Mouse (Mus musculus) forebrain, embryonic 16.5 days (tissue): ENCODE data around the gene 4930562C15Rik. TPM values are rescaled to one million over a fixed set of nuclear protein-coding genes. Genes with fewer than 3 reads are reported as not detected.

ENCODE experiments used
- ATAC-seq: fragments of 200-750 bp; cut with Nextera tagmentation; 2 replicates; pipeline ENCODE4 v1.8.0; 2017; ENCODE audit warnings: mild to moderate bottlenecking, moderate library complexity
- H3K27ac ChIP-seq: fragments of 300-500 bp; sonication (generic); 2 replicates; pipeline ENCODE4 v1.5.1; 2014; ENCODE audit warnings: low read length, control low read depth
- H3K27me3 ChIP-seq: fragments of 300-500 bp; sonication (generic); replicated peaks from 2 replicates; pipeline ENCODE4 v1.6.1; 2014; ENCODE audit warnings: low read length; ENCODE audit not compliant: control insufficient read depth, insufficient read depth
- H3K36me3 ChIP-seq: fragments of 300-500 bp; sonication (generic); 2 replicates; pipeline ENCODE4 v1.6.1; 2014; ENCODE audit not compliant: control insufficient read depth, insufficient read depth
- H3K4me1 ChIP-seq: fragments of 300-500 bp; sonication (generic); replicated peaks from 2 replicates; pipeline ENCODE4 v1.6.1; 2014; ENCODE audit warnings: low read length; ENCODE audit not compliant: control insufficient read depth, insufficient read depth
- H3K4me2 ChIP-seq: fragments of 300-500 bp; sonication (generic); 2 replicates; pipeline ENCODE4 v1.6.1; 2014; ENCODE audit warnings: mild to moderate bottlenecking, low read length, control low read depth
- H3K4me3 ChIP-seq: fragments of 300-500 bp; sonication (generic); replicated peaks from 2 replicates; pipeline ENCODE4 v1.5.1; 2014; ENCODE audit warnings: mild to moderate bottlenecking, low read length, control low read depth
- H3K9ac ChIP-seq: fragments of 300-500 bp; sonication (generic); replicated peaks from 2 replicates; pipeline ENCODE4 v1.6.1; 2014; ENCODE audit warnings: low read depth, low read length, control low read depth
- H3K9me3 ChIP-seq: fragments of 300-500 bp; sonication (generic); 2 replicates; pipeline ENCODE4 v1.6.1; 2016; ENCODE audit warnings: low read length; ENCODE audit not compliant: control insufficient read depth
- WGBS: fragments of 180-500 bp; shearing (Covaris S2); extraction: QIAGEN DNeasy Blood & Tissue Kit; methylation state at CpG from one replicate; pipeline ENCODE4 v1.1.7; 2014; 5-methylcytosine and 5-hydroxymethylcytosine counted together
- polyA plus RNA-seq: library from polyadenylated mRNA; unstranded; fragments of >200 nt; fragmentation: Nextera tagmentation; extraction: Ambion mirVana; gene quantifications from 2 replicates; pipeline ENCODE4 v1.2.1, GENCODE M21; 2015

4930562C15Rik gene
- polyA plus RNA-seq, 1 experiment from 2014 or later, result 0.80 TPM

GRCm38 (mm10) chr16:4881400-4882351 lies 46.5 kb downstream of the 4930562C15Rik start:
- H3K36me3 ChIP-seq, result no peaks in the 10 kb centered on the region
- WGBS, result 74% methylated on average over 10 of the region's 10 CpGs
- ATAC-seq, result no peak
- peak overlapping the region; percentile 92 for H3K4me3 ChIP-seq
- H3K27me3 ChIP-seq, result no peaks in the 10 kb centered on the region
- H3K4me2 ChIP-seq, result peak overlapping the region; percentile 62
- peak overlapping the region; percentile 85 for H3K9ac ChIP-seq
- peak overlapping the region; percentile 86 for H3K27ac ChIP-seq
- peaks cover 28% of the 10 kb centered on the region for H3K4me1 ChIP-seq
- no peaks in the 10 kb centered on the region for H3K9me3 ChIP-seq

- no peaks in the 10 kb centered on the region for H3K9me3 ChIP-seq
- no peak overlapping the region; the same call in 1 of the 2 replicates for H3K4me2 ChIP-seq
- no peaks in the 10 kb centered on the region for H3K27me3 ChIP-seq
- ATAC-seq, result no peak
- peaks cover 30% of the 10 kb centered on the region for H3K4me1 ChIP-seq
- no peak overlapping the region for H3K27ac ChIP-seq
- H3K9ac ChIP-seq, result no peak overlapping the region
- WGBS, result 92% methylated on average over 10 of the region's 10 CpGs
- H3K4me3 ChIP-seq, result no peak overlapping the region
- no peaks in the 10 kb centered on the region for H3K36me3 ChIP-seq
Observed at GRCm38 (mm10) chr16:4884930-4885329, 49.7 kb downstream of the 4930562C15Rik start.

GRCm38 (mm10) chr16:4885760-4886689 lies 50.8 kb downstream of the 4930562C15Rik start, which contains the start of gene Mgrn1:
Mgrn1 (plus strand) TSS chr16:4886249.
- WGBS, result under 1% methylated on average over 73 of the region's 74 CpGs
- Histone ChIP-seq H3K4me1 (peaks cover 31% of the 10 kb centered on the region), H3K36me3 (no peaks in the 10 kb centered on the region), H3K9me3 (no peaks in the 10 kb centered on the region), H3K4me3 (peak within 1 kb of the TSS; percentile 91), H3K9ac (peak within 1 kb of the TSS; percentile 91), H3K27ac (peak within 1 kb of the TSS; percentile 86), H3K27me3 (no peaks in the 10 kb centered on the region), H3K4me2 (peak within 1 kb of the TSS; percentile 80)
- ATAC-seq, result peak; percentile 88

GRCm38 (mm10) chr16:4886690-4887020 lies 51.4 kb downstream of the 4930562C15Rik start:
- H3K9me3 ChIP-seq, result no peaks in the 10 kb centered on the region
- peak overlapping the region; percentile 91 for H3K4me3 ChIP-seq
- no peaks in the 10 kb centered on the region for H3K27me3 ChIP-seq
- H3K4me2 ChIP-seq, result peak overlapping the region; percentile 80
- peak; percentile 34; the same call in 1 of the 2 replicates for ATAC-seq
- WGBS, result under 1% methylated on average over 8 of the region's 8 CpGs
- H3K4me1 ChIP-seq, result peaks cover 25% of the 10 kb centered on the region
- H3K9ac ChIP-seq, result peak overlapping the region; percentile 91
- H3K27ac ChIP-seq, result no peak overlapping the region; the same call in 1 of the 2 replicates
- no peaks in the 10 kb centered on the region for H3K36me3 ChIP-seq

- H3K4me2 ChIP-seq, result no peak overlapping the region
- no peak overlapping the region for H3K9ac ChIP-seq
- H3K4me1 ChIP-seq, result peaks cover 21% of the 10 kb centered on the region
- H3K36me3 ChIP-seq, result no peaks in the 10 kb centered on the region
- WGBS, result 76% methylated on average over 4 of the region's 4 CpGs
- no peaks in the 10 kb centered on the region for H3K27me3 ChIP-seq
- no peaks in the 10 kb centered on the region for H3K9me3 ChIP-seq
- no peak overlapping the region for H3K4me3 ChIP-seq
- H3K27ac ChIP-seq, result no peak overlapping the region
- ATAC-seq, result no peak
Observed at GRCm38 (mm10) chr16:4890201-4890709, 55.0 kb downstream of the 4930562C15Rik start.

- no peak for ATAC-seq
- Histone ChIP-seq H3K4me1 (peaks cover 14% of the 10 kb centered on the region), H3K27ac (no peak overlapping the region), H3K4me3 (no peak overlapping the region), H3K9ac (no peak overlapping the region), H3K27me3 (no peaks in the 10 kb centered on the region), H3K36me3 (no peaks in the 10 kb centered on the region), H3K4me2 (no peak overlapping the region), H3K9me3 (no peaks in the 10 kb centered on the region)
- 77% methylated on average over 6 of the region's 6 CpGs for WGBS
Observed at GRCm38 (mm10) chr16:4892171-4892570, 57.0 kb downstream of the 4930562C15Rik start.

- H3K9me3 ChIP-seq, result no peaks in the 10 kb centered on the region
- ATAC-seq, result no peak
- no peak overlapping the region for H3K9ac ChIP-seq
- WGBS, result 90% methylated on average over 7 of the region's 7 CpGs
- H3K27me3 ChIP-seq, result no peaks in the 10 kb centered on the region
- no peak overlapping the region for H3K27ac ChIP-seq
- no peaks in the 10 kb centered on the region for H3K36me3 ChIP-seq
- 0 out of 2 replicates have a peak, but pooled peaks cover 2% of the 10 kb centered on the region for H3K4me1 ChIP-seq
- H3K4me3 ChIP-seq, result no peak overlapping the region
- H3K4me2 ChIP-seq, result no peak overlapping the region
Observed at GRCm38 (mm10) chr16:4894201-4894908, 59.1 kb downstream of the 4930562C15Rik start.

- Histone ChIP-seq H3K27ac (no peak overlapping the region), H3K4me2 (no peak overlapping the region), H3K9me3 (no peaks in the 10 kb centered on the region), H3K4me3 (no peak overlapping the region), H3K9ac (no peak overlapping the region), H3K36me3 (no peaks in the 10 kb centered on the region), H3K4me1 (no peaks in the 10 kb centered on the region), H3K27me3 (no peaks in the 10 kb centered on the region)
- WGBS, result 75% methylated on average over 5 of the region's 5 CpGs
- no peak for ATAC-seq
Observed at GRCm38 (mm10) chr16:4896249-4897027, 61.2 kb downstream of the 4930562C15Rik start.
